Mouse (Mus musculus): ENCODE measurements around the gene Kpna3. TPM values are rescaled to one million over a fixed set of nuclear protein-coding genes. Genes with fewer than 3 reads are reported as not detected.

The Kpna3 gene
- polyA plus RNA-seq, 1 experiment from 2014 or later = 19.4 TPM

- Histone ChIP-seq H3K9ac (ENCODE audit: low read depth, low read length) (no peak overlapping the region), H3K27me3 (ENCODE audit: control insufficient read depth, insufficient read depth, low read depth, low read length) (no peaks in the 10 kb centered on the region), H3K36me3 (ENCODE audit: control insufficient read depth, insufficient read depth) (no peaks in the 10 kb centered on the region), H3K9me3 (replicated peaks; ENCODE audit: control insufficient read depth, low read length) (no peaks in the 10 kb centered on the region), H3K4me1 (ENCODE audit: control insufficient read depth, low read depth, low read length) (no peaks in the 10 kb centered on the region; the same call in 1 of the 2 replicates), H3K4me2 (ENCODE audit: low read depth, low read length) (no peak overlapping the region), H3K4me3 (ENCODE audit: low read depth, low read length) (no peak overlapping the region), H3K27ac (ENCODE audit: low read length) (no peak overlapping the region)
- ATAC-seq (ENCODE audit: low read depth) = no peak
- WGBS (ENCODE audit: insufficient replicate concordance) = 29% methylated on average over 4 of the region's 4 CpGs
Observed at GRCm38 (mm10) chr14:61316861-61317260, 122.8 kb downstream of the Kpna3 start.

Other genes with a start within 250 kb of the Kpna3 start
- gene Sgcg, start 181.4 kb downstream of the Kpna3 start, polyA plus RNA-seq (2015; fragmentation: Nextera tagmentation; extraction: Ambion mirVana) = 0.57 and 0.65 TPM in 2 replicates
- gene Arl11, start 130.1 kb downstream of the Kpna3 start, polyA plus RNA-seq (2015; fragmentation: Nextera tagmentation; extraction: Ambion mirVana) = 2.1 TPM in 2 replicates
- gene Ebpl, start 79.4 kb downstream of the Kpna3 start, polyA plus RNA-seq (2015; fragmentation: Nextera tagmentation; extraction: Ambion mirVana) = 5.0 and 5.5 TPM in 2 replicates
- gene Spryd7, start 117.0 kb upstream of the Kpna3 start, polyA plus RNA-seq (2015; fragmentation: Nextera tagmentation; extraction: Ambion mirVana) = 5.0 and 7.9 TPM in 2 replicates
- 3.9 and 4.4 TPM in 2 replicates for gene Trim13, start 158.4 kb upstream of the Kpna3 start, polyA plus RNA-seq (2015; fragmentation: Nextera tagmentation; extraction: Ambion mirVana)
- gene Kcnrg, start 167.6 kb upstream of the Kpna3 start, polyA plus RNA-seq (2015; fragmentation: Nextera tagmentation; extraction: Ambion mirVana) = 0.38 and 0.46 TPM in 2 replicates